Mouse (Mus musculus) adipose tissue, adult 10 weeks (tissue): ENCODE measurements around the gene Prpf40a. TPM values are rescaled to one million over a fixed set of nuclear protein-coding genes. Genes with fewer than 3 reads are reported as not detected.

Experiments used
- polyA plus RNA-seq: library from polyadenylated mRNA; stranded (reverse); fragments of 350-450 nt; fragmentation: Illumina TruSeq; extraction: RNeasy Lipid Tissue Mini Kit (QIAGEN cat#74804); gene quantifications from one replicate; pipeline ENCODE4 v1.2.3, GENCODE M21; 2014; ENCODE audit warnings: low read depth, low replicate concordance

Prpf40a gene
- 45.6 TPM for polyA plus RNA-seq

DNA sequence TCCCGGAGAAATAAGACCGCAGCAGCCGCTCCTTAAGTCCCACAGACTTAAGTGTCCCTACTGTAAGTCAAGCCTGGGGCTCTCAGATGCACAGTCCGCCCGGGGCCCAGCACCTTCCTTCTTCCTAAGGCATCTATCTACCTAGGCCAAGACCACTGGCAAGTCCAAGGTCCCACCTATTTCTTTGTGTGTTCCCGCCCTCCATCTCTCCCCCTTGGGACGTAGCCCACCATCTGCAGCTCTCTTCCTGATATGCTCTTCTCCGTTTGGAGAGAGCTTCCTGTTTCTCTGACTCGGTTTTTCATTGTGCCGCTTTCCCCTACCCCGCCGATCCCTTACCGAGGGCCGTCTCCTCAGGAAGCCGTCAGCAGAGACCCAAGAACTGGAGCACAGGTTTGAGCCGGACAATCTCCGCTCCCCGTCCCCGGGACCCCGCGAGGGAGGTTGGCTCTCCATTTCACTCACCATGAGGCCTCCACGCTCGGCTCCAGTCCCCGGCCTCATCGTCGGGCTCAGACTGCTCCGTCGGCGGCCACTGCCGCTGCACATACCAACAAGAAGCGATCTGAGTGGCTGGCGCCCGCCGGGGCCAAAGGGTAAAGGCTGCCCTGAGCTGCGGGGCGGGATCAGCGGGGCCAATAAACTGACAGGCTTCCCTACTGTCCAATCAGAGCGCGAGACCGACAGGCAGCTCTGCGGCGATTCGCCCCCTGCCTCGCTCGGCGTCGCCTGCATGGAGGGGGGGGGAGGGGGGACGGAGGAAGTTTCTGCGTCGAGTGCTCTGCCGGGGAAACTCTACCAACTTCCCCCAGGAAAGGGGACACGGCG, at the start of gene Prpf40a:
Prpf40a (minus strand) TSS at position 601 of the 828 bp plus-strand sequence.

DNA sequence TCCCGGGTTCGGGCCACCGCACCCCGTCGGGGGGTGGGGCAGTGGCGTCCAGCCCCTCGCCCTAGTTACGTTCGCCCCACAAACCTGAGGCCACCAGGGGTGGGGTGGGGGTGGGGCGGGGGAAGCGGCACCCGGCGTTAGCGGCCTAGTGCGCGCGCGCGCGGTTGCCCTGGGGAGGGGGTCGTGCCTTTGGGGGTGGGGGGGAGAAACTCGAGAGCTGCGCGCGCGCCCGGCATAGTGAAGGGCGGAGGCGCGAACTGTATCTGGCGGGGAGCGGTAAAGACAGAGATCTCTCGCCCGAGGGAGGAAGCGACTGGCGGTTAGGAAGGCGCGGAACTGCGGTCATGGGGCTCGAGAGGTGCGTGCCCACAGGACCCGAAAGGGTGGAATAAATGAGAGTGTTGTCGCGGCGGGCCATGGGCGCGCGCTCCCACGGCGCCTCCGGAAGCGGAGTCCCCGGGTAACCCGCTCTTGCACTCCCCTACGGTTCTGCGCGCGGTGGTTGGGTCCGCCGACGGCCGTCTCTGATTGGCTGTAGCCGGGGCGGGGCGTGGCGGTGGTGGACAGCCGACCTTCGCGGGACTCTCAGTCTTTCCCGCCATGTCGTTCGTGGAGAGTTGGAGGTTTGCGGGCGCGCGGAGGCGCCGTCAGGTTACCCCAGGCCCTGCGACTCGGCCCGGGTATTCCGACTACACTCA, 588 bp upstream of the Prpf40a start, which contains the start of gene Arl6ip6:
Arl6ip6 (plus strand) TSS at position 204 of the 698 bp plus-strand sequence.

Other genes with a start within 250 kb of the Prpf40a start
- 26.4 TPM for gene Arl6ip6, start 442 bp upstream of the Prpf40a start, polyA plus RNA-seq